Mouse (Mus musculus): ENCODE data around the gene Insyn1.

DNA sequence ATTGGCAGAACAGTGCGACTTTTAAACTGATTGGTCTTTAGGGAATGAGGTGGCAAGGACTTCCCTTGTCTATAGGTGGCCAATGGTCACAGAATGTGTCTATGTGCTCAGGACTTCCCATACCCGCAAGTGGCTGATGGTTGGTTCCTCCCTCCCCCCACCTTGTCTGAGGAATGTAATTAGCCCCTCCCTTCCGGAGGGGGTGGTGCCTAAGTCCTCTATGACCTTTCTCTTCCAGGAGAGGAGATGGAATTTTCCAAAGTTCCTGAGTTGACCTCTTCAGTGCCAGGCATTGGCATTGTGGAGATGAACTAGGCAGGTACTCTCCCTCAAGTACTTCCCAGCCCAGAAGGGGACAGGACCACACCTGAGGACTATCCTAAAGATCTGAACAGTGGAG lies 33.5 kb upstream of the Insyn1 start:
- TF ChIP-seq CTCF (IDR thresholded peaks at IDR 0.05; ENCODE audit: extremely low read depth, insufficient read length, insufficient replicate concordance, low read depth, low read length) (no peak), POLR2A (IDR thresholded peaks at IDR 0.05; ENCODE audit: low read depth, low read length) (no peak)

All from small intestine, adult 2 months (tissue).